Mouse (Mus musculus) ES-Bruce4 (cell line): ENCODE measurements around the gene Fbxo28. TPM values are rescaled to one million over a fixed set of nuclear protein-coding genes. Genes with fewer than 3 reads are reported as not detected.

Source experiments
- H3K27ac ChIP-seq: 2 replicates; pipeline ENCODE4 v1.5.1; 2012; ENCODE audit warnings: low read length, inconsistent platforms; ENCODE audit not compliant: insufficient read depth
- H3K27me3 ChIP-seq: 2 replicates; pipeline ENCODE4 v1.6.1; 2012; ENCODE audit warnings: mild to moderate bottlenecking, low read length, inconsistent platforms; ENCODE audit not compliant: control insufficient read depth, poor library complexity, insufficient read depth, severe bottlenecking
- H3K36me3 ChIP-seq: 2 replicates; pipeline ENCODE4 v1.6.1; 2012; ENCODE audit warnings: inconsistent platforms, mild to moderate bottlenecking, low read length, moderate library complexity; ENCODE audit not compliant: control insufficient read depth, poor library complexity, insufficient read depth, severe bottlenecking
- H3K4me1 ChIP-seq: one replicate; pipeline ENCODE4 v1.8.1; 2011; ENCODE audit warnings: low read length; ENCODE audit not compliant: control insufficient read depth, insufficient read depth
- H3K4me3 ChIP-seq: 2 replicates; pipeline ENCODE4 v1.5.1; 2011; ENCODE audit warnings: low read depth, mild to moderate bottlenecking, low read length
- H3K9ac ChIP-seq: 2 replicates; pipeline ENCODE4 v1.6.1; 2012; ENCODE audit warnings: low read depth, mild to moderate bottlenecking, inconsistent platforms; ENCODE audit not compliant: poor library complexity, severe bottlenecking
- H3K9me3 ChIP-seq: replicated peaks from 2 replicates; pipeline ENCODE4 v1.6.1; 2012; ENCODE audit warnings: mild to moderate bottlenecking, low read length, inconsistent platforms; ENCODE audit not compliant: control insufficient read depth, poor library complexity, insufficient read depth, severe bottlenecking
- CTCF ChIP-seq: IDR thresholded peaks from one replicate; pipeline ENCODE4 v1.8.1; 2011; ENCODE audit warnings: low read depth, low read length
- EP300 ChIP-seq: IDR thresholded peaks from 2 replicates; pipeline ENCODE4 v1.6.1; 2011; ENCODE audit warnings: low read depth, low read length; ENCODE audit not compliant: insufficient read depth
- POLR2A ChIP-seq: IDR thresholded peaks from one replicate; pipeline ENCODE4 v1.8.1; 2011; ENCODE audit warnings: low read length; ENCODE audit not compliant: insufficient read depth
- polyA plus RNA-seq: library from polyadenylated mRNA; stranded (reverse); fragments of >200 nt; gene quantifications from 2 replicates; pipeline ENCODE4 v1.2.4, GENCODE M21; 2011; ENCODE audit warnings: low read depth; ENCODE audit not compliant: missing spikeins, insufficient read depth, insufficient read length

The Fbxo28 gene
- polyA plus RNA-seq, 1 experiment, result 32.9 TPM

GRCm38 (mm10) chr1:182338961-182339565 is 2.4 kb downstream of the Fbxo28 start:
- Histone ChIP-seq H3K9me3 (no peaks in the 10 kb centered on the region), H3K4me3 (no peak overlapping the region), H3K4me1 (no peaks in the 10 kb centered on the region), H3K9ac (no peak overlapping the region), H3K27me3 (no peaks in the 10 kb centered on the region), H3K27ac (no peak overlapping the region), H3K36me3 (peaks cover 3% of the 10 kb centered on the region)
- TF ChIP-seq EP300, result no peak
- TF ChIP-seq CTCF, result no peak
- TF ChIP-seq POLR2A, result no peak

- Histone ChIP-seq H3K4me3 (no peak overlapping the region), H3K27me3 (no peaks in the 10 kb centered on the region), H3K4me1 (no peaks in the 10 kb centered on the region), H3K27ac (no peak overlapping the region), H3K9me3 (no peaks in the 10 kb centered on the region), H3K9ac (no peak overlapping the region), H3K36me3 (peaks cover 11% of the 10 kb centered on the region)
- no peak for TF ChIP-seq POLR2A
- TF ChIP-seq CTCF, result no peak
- no peak for TF ChIP-seq EP300
These were observed 7.5 kb downstream of the Fbxo28 start for GRCm38 (mm10) chr1:182333766-182334437.

- TF ChIP-seq CTCF, result no peak
- TF ChIP-seq POLR2A, result no peak
- TF ChIP-seq EP300, result no peak
These were observed 9.1 kb downstream of the Fbxo28 start for GRCm38 (mm10) chr1:182332090-182333034.

GRCm38 (mm10) chr1:182325919-182326318 is 15.5 kb downstream of the Fbxo28 start:
- no peak overlapping the region for H3K27ac ChIP-seq
- no peaks in the 10 kb centered on the region for H3K27me3 ChIP-seq
- H3K36me3 ChIP-seq, result peaks cover 34% of the 10 kb centered on the region
- H3K4me1 ChIP-seq, result no peaks in the 10 kb centered on the region
- H3K9me3 ChIP-seq, result no peaks in the 10 kb centered on the region
- no peak overlapping the region for H3K9ac ChIP-seq
- TF ChIP-seq EP300, result no peak
- no peak for TF ChIP-seq POLR2A
- no peak for TF ChIP-seq CTCF
- H3K4me3 ChIP-seq, result no peak overlapping the region

More at GRCm38 (mm10) chr1:182332090-182333034, 9.1 kb downstream of the Fbxo28 start:
- Histone ChIP-seq H3K27ac (no peak overlapping the region), H3K4me1 (no peaks in the 10 kb centered on the region), H3K27me3 (no peaks in the 10 kb centered on the region), H3K9me3 (no peaks in the 10 kb centered on the region), H3K36me3 (peaks cover 19% of the 10 kb centered on the region), H3K4me3 (no peak overlapping the region), H3K9ac (no peak overlapping the region)

- no peak overlapping the region for H3K27ac ChIP-seq
- no peaks in the 10 kb centered on the region for H3K4me1 ChIP-seq
- no peaks in the 10 kb centered on the region for H3K9me3 ChIP-seq
- H3K27me3 ChIP-seq, result no peaks in the 10 kb centered on the region
- H3K9ac ChIP-seq, result no peak overlapping the region
- H3K36me3 ChIP-seq, result peaks cover 36% of the 10 kb centered on the region
- H3K4me3 ChIP-seq, result no peak overlapping the region
- no peak for TF ChIP-seq POLR2A
- no peak for TF ChIP-seq CTCF
- TF ChIP-seq EP300, result no peak
These were observed 16.9 kb downstream of the Fbxo28 start for GRCm38 (mm10) chr1:182324552-182324951.

GRCm38 (mm10) chr1:182323139-182323538 is 18.3 kb downstream of the Fbxo28 start:
- Histone ChIP-seq H3K4me1 (no peaks in the 10 kb centered on the region), H3K9me3 (no peaks in the 10 kb centered on the region), H3K36me3 (peaks cover 29% of the 10 kb centered on the region), H3K27ac (no peak overlapping the region), H3K9ac (no peak overlapping the region), H3K27me3 (no peaks in the 10 kb centered on the region), H3K4me3 (no peak overlapping the region)
- TF ChIP-seq EP300 (no peak), POLR2A (no peak)
